Mouse (Mus musculus): ENCODE measurements around the gene 4930562C15Rik.

The 4930562C15Rik gene

GRCm38 (mm10) chr16:4913783-4914735 lies 78.8 kb downstream of the 4930562C15Rik start:
- peak; percentile 56 to 79 for DNase-seq (ENCODE audit: low spot score in 2 of 2)

GRCm38 (mm10) chr16:4915931-4916330 lies 80.7 kb downstream of the 4930562C15Rik start:
- DNase-seq (ENCODE audit: low spot score in 2 of 2): no peak

- no peak for DNase-seq (ENCODE audit: low spot score in 2 of 2)
These were observed 81.4 kb downstream of the 4930562C15Rik start for GRCm38 (mm10) chr16:4916608-4917007.
